Mouse (Mus musculus) granulocyte monocyte progenitor cell, adult 5-6 weeks (primary cell): ENCODE data around the gene Pnkp. TPM values are rescaled to one million over a fixed set of nuclear protein-coding genes. Genes with fewer than 3 reads are reported as not detected.
A peak's percentile ranks its signal among the peaks of the same experiment; 100 is the strongest.

ENCODE experiments used
- ATAC-seq: replicated peaks from 2 replicates; pipeline ENCODE4 v1.8.0; 2016; ENCODE audit warnings: mild to moderate bottlenecking, moderate TSS enrichment, inconsistent platforms; ENCODE audit not compliant: poor library complexity, severe bottlenecking
- total RNA-seq, 2 experiments: library from RNA; stranded (forward) in 1 of 2; stranded (reverse) in 1 of 2; fragments of 200-712, 200-1000 nt in 1 of 2; fragments of >200 nt in 1 of 2; fragmentation: Nextera tagmentation in 1 of 2; gene quantifications; 2 replicates each; pipeline ENCODE4 v1.2.3; 2014 to 2017

Gene Pnkp
- total RNA-seq, 2 experiments from 2014 or later = 51.0 to 61.3 TPM

GRCm38 (mm10) chr7:44824872-44825271, 32.1 kb upstream of the Pnkp start:
- ATAC-seq = peak; percentile 63

- no peak; the same call in 1 of the 2 replicates for ATAC-seq
These were observed 30.2 kb upstream of the Pnkp start for GRCm38 (mm10) chr7:44826771-44827170.

- ATAC-seq = no peak
These were observed 28.2 kb upstream of the Pnkp start for GRCm38 (mm10) chr7:44828706-44829105.

GRCm38 (mm10) chr7:44832763-44833162, 24.2 kb upstream of the Pnkp start:
- ATAC-seq = no peak

DNA sequence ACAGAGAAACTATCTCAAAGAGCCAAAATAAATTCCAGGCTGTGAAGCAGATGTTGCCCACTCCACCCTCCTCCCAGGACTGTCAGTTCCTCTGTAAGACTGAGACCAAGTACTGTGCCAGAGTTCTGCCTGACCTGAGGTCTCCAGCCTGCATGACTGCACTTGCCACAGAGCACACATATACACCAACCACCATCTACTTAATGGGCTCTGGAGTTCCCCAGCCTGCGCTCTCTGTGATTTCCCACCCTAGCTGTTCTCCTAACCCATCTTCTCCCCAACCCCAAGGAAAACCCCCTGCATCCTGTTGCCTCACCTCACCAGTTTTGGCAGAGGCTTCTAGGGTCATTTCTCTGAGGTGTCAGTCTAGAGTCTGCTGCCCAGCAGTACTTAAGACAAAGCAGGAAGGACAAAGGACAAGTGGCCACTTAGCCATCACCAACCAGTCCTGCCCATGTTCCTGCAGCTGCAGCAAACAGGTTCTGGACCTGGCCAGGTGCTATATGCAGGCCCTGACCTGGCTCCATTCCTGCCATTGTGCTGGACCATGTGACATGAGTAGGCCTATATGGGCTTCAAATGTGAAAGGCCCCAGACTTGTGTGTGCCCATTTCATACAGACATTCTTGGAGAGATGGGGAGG, 21.4 kb upstream of the Pnkp start:
- no peak for ATAC-seq

GRCm38 (mm10) chr7:44836016-44836404, 20.9 kb upstream of the Pnkp start:
- no peak for ATAC-seq

DNA sequence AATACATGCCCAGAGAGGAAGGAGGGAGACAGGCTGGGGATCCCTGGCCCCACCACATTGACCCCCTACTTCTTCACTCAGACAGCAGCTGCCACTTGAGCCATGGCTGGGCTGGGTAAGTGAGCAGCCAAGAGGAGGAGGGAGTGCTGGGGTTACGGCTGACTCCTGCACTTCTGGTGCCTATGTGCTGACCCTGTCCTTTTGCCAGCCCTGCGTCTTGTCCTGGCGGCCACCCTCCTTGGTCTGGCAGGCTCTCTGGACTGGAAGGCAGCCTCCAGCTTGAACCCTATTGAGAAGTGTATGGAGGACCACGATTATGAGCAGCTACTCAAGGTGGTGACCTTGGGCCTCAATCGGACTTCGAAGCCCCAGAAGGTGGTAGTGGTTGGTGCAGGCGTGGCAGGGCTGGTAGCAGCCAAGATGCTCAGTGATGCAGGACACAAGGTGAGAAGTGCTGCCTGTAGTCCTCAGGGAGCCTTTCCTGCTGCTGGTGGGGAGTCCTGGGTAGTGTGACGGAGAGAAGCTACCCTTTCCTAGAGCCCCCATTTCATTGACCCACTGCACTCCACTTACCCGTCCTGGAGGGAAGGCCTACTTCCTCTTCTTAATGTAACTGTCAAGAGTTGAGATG, 20.4 kb upstream of the Pnkp start:
- ATAC-seq = no peak

- ATAC-seq = no peak
These were observed 18.9 kb upstream of the Pnkp start for GRCm38 (mm10) chr7:44838073-44838472.

GRCm38 (mm10) chr7:44839171-44839490, 17.8 kb upstream of the Pnkp start:
- ATAC-seq = no peak

DNA sequence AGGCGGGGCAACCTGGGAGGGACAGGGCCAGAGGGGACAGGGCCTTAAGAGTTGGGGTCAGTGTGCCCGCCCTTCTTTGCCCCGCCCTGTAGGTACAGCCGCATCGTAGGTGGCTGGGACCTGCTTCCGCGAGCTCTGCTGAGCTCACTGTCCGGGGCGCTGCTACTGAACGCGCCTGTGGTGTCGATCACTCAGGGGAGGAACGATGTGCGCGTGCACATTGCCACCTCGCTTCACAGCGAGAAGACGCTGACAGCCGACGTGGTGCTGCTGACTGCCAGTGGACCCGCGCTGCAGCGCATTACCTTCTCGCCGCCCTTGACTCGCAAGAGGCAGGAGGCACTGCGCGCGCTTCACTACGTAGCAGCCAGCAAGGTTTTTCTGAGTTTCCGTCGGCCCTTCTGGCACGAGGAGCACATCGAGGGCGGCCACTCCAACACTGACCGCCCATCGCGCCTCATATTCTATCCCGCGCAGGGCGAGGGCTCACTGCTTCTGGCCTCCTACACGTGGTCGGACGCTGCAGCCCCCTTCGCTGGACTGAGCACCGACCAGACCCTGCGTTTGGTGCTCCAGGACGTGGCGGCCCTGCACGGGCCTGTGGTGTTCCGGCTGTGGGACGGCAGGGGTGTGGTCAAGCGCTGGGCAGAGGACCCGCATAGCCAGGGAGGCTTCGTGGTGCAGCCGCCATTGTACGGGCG, 17.3 kb upstream of the Pnkp start:
- ATAC-seq = peak; percentile 38

DNA sequence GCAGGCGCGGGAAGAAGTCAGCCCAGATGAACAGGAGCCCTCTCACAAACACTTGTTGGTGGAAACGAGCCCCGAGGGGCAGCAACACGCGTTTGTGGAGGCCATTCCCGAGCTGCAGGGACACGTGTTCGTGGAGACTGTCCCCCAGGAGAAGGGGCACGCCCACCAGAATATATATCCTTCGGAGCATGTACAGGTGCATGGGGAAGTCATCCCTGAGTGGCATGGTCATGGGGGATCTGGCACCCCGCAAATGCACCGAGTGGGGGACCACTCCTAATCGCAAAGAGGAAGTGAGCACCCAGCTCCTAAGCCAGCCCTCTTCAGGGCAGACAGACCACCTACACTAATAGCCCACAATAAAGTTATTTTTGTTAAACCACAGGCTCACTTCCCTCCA, 16.5 kb upstream of the Pnkp start:
- peak; percentile 61 for ATAC-seq

DNA sequence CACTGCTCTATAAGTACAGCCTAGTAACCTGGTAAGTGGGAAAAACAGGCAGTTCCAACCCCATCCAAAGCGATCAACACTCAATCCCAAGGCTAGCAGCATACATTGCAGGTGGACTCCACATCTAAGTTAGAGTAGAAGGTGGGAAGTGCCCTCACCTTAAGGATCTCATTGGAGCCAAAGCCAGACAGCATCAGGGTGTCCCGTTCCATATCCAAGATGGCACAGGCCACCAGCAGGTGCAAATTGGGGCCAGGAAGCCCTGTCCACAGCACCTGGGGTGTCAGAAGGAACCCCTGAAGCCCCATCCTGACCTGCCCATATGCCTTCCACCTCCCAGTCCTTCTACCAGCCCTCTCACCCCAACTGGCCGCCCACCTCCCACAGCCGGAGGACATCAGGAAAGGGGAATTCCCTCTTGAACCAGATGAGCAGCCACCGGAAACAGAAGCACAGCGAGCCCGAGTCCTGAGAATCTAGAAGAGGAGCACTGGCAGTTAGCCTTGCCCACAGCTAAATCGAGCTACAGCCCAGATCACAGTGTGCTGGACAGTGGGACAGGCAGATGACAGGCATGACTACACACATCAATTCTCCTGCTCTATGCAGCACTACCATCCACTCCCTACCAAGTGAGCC, 15.0 kb upstream of the Pnkp start:
- ATAC-seq = no peak

DNA sequence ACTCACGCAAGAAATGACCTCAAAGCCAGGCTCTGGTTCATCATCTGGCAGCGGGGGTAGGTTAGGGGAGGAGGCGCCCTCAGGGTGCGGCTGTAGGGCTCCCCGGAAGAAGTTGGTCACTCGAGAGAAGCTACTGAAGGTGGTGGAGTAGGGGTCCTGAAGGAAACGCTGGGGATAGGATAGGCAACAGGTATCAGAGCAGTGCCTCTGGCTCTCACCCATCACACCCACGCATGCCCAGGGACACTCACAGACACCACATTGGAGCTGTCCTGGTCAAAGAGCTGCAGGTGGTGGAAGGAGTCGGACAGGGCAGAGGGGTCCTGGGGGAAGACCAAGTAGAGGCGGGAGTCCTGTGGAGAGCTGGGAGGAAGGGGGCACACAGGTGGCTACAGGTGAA, 11.9 kb upstream of the Pnkp start:
- ATAC-seq = no peak

DNA sequence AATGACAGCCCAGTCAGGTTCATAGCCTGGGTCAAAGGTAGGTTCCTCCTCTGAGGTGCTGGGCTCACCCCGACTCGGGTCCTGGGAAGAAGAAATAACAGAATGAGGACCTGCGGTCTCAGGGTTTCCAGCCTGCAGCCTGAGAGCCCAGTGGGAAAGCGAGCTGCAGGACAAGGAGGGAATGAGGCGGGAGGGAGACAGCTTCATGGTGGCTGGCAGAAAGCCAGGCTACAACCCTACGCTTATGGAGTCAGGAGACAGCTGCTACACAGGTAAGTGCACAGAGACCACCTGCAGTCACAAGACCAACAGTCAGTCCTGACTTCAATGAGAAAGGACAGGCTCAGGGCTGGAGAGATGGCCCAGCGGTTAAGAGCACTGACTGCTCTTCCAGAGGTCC, 10.1 kb upstream of the Pnkp start:
- ATAC-seq = no peak

DNA sequence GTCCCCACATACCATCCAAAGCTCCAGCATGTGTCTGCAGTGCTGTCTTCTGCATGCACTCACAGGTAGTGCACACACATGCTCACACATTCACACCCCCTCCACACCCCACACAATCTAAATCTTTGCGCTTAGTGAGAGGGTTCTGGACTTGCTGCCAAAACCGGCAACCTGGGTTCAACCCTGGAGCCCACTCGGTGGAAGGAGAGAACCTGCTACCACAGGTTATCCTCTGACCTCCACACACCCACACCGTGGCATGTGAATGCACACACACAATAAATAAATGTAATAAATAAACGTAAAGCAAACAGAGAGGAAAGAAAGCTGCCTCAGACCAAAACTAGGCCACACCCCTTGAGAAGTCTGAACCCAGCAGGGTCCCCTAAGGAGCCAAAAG, 9.2 kb upstream of the Pnkp start:
- ATAC-seq = no peak

GRCm38 (mm10) chr7:44848561-44849415, 8.2 kb upstream of the Pnkp start, which contains the start of the genes Akt1s1 and Tbc1d17:
Akt1s1 (plus strand) TSS chr7:44848991.
Tbc1d17 (minus strand) TSS chr7:44849079.
- ATAC-seq = peak; percentile 61

GRCm38 (mm10) chr7:44849416-44850111, 7.4 kb upstream of the Pnkp start:
- ATAC-seq = peak; percentile 51

DNA sequence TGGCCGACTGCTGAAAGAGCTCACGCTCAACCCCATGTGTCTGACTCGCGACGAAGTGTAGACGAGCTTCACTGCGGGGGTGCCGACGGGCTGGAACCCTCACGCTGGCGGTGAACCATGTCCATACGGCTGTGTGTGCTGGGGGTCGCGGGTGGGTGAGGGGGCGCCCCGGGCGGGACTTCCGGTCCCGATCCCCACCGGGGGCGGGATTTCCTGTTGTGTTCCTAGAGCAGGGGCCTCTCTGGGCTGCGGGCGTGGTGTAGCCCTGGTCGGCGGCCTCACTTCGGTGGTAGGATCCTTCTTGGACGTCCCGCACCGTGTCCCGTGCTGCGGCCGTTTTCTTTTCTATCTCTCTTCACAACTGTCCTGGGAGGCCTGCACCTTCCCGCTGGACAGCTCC, 6.8 kb upstream of the Pnkp start:
- ATAC-seq = peak; percentile 2; the same call in 1 of the 2 replicates

- ATAC-seq = no peak
These were observed 5.9 kb upstream of the Pnkp start for GRCm38 (mm10) chr7:44850789-44851624.
